Mouse (Mus musculus) midbrain, embryonic 13.5 days (tissue): ENCODE data around the gene Fam172a. TPM values are rescaled to one million over a fixed set of nuclear protein-coding genes. Genes with fewer than 3 reads are reported as not detected.

ENCODE experiments used
- ATAC-seq: fragments of 200-750 bp; cut with Nextera tagmentation; 2 replicates; pipeline ENCODE4 v1.8.0; 2017; ENCODE audit warnings: mild to moderate bottlenecking, moderate TSS enrichment, moderate library complexity
- H3K27ac ChIP-seq: fragments of 300-500 bp; sonication (generic); 2 replicates; pipeline ENCODE4 v1.5.1; 2015; ENCODE audit warnings: inconsistent platforms, mild to moderate bottlenecking, moderate library complexity
- H3K27me3 ChIP-seq: fragments of 300-500 bp; sonication (generic); 2 replicates; pipeline ENCODE4 v1.6.1; 2015; ENCODE audit warnings: mild to moderate bottlenecking, inconsistent platforms
- H3K36me3 ChIP-seq: fragments of 300-500 bp; sonication (generic); 2 replicates; pipeline ENCODE4 v1.6.1; 2015; ENCODE audit warnings: mild to moderate bottlenecking, inconsistent platforms
- H3K4me1 ChIP-seq: fragments of 300-500 bp; sonication (generic); replicated peaks from 2 replicates; pipeline ENCODE4 v1.6.1; 2015; ENCODE audit warnings: inconsistent platforms
- H3K4me2 ChIP-seq: fragments of 300-500 bp; sonication (generic); replicated peaks from 2 replicates; pipeline ENCODE4 v1.6.1; 2015; ENCODE audit warnings: moderate library complexity, mild to moderate bottlenecking, inconsistent platforms
- H3K4me3 ChIP-seq: fragments of 300-500 bp; sonication (generic); replicated peaks from 2 replicates; pipeline ENCODE4 v1.5.1; 2015; ENCODE audit warnings: mild to moderate bottlenecking, inconsistent platforms
- H3K9ac ChIP-seq: fragments of 300-500 bp; sonication (generic); replicated peaks from 2 replicates; pipeline ENCODE4 v1.6.1; 2015; ENCODE audit warnings: mild to moderate bottlenecking, inconsistent platforms
- H3K9me3 ChIP-seq: fragments of 300-500 bp; sonication (generic); 2 replicates; pipeline ENCODE4 v1.6.1; 2016; ENCODE audit warnings: mild to moderate bottlenecking, inconsistent platforms
- WGBS: fragments of 180-500 bp; shearing (Covaris S2); methylation state at CpG from one replicate; pipeline ENCODE4 v1.1.7; 2015; 5-methylcytosine and 5-hydroxymethylcytosine counted together
- polyA plus RNA-seq: library from polyadenylated mRNA; unstranded; fragments of >200 nt; fragmentation: Nextera tagmentation; extraction: Ambion mirVana; gene quantifications from 2 replicates; pipeline ENCODE4 v1.2.1, GENCODE M21; 2015

The Fam172a gene
- polyA plus RNA-seq, 1 experiment from 2014 or later: 43.0 TPM

DNA sequence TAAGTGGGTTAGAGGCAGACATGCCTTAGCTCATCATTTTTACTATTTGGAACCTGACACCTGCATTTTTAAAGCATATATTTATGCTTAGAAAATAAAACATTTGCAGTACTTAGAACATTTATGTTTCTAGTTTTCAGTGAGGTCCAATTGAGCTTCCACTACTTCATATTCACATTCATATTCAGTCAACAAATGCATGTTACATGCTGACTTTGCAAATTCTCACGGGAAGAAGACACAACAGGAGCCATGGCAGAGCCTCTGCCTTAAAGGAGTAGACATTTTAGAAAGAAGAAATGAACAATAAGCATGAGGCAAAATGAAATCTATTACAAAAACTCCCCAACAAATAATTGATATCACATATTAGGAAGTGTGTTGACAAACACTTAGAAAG, 416.9 kb downstream of the Fam172a start:
- Histone ChIP-seq H3K9me3 (no peaks in the 10 kb centered on the region), H3K4me3 (no peak overlapping the region), H3K9ac (no peak overlapping the region), H3K27ac (no peak overlapping the region), H3K27me3 (no peaks in the 10 kb centered on the region), H3K36me3 (no peaks in the 10 kb centered on the region), H3K4me2 (no peak overlapping the region), H3K4me1 (no peaks in the 10 kb centered on the region)
- no peak for ATAC-seq
- 81% methylated on average over 1 of the region's 1 CpGs for whole genome bisulfite sequencing

DNA sequence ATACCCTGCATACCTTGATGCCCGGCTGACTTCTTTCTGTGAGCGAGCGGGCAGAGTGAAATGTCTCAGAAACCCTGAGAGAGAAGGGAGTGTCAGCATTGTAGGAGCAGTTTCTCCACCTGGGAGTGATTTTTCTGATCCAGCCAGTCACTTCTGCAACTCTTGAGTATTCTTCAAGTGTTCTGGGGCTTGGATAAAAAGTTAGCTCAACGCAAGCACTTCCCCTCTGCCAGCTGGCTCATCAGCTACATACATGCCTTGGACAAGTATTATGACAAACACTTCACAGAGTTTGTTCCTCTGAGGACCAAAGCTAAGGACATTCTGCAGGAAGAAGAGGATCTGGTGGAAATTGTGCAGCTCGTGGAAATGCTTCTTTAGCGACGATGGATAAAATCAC, 420.2 kb downstream of the Fam172a start:
- Histone ChIP-seq H3K36me3 (no peaks in the 10 kb centered on the region), H3K4me1 (no peaks in the 10 kb centered on the region), H3K4me3 (no peak overlapping the region), H3K27ac (no peak overlapping the region), H3K9me3 (no peaks in the 10 kb centered on the region), H3K4me2 (no peak overlapping the region), H3K27me3 (no peaks in the 10 kb centered on the region), H3K9ac (no peak overlapping the region)
- ATAC-seq: no peak
- 96% methylated on average over 7 of the region's 7 CpGs for whole genome bisulfite sequencing

DNA sequence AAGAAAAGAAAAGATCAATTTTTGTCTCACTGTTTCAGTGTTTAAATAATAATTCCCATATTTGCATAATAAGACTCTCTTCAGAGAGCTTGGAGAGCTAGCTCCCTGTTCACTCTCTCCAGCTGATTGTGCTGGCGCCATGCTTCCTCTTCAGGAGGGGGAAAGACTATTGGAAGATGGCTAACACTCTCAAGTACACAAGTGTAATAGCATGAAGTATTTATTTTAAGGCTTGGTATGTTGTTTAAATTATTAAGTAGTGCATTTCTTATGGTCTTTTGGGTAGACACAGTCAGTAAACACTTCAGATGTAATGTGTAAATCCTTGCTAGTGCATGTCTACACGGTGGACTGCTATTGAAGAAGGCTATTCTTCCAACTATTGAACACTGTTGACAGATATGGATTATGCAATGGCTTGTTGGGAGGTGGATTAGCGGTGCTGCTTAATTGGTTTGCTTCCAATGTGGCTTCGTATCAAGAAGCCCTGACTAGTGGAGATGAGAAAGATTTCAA, 422.1 kb downstream of the Fam172a start:
- no peak overlapping the region for H3K9ac ChIP-seq
- no peak overlapping the region for H3K4me3 ChIP-seq
- H3K27ac ChIP-seq: no peak overlapping the region
- H3K4me2 ChIP-seq: no peak overlapping the region
- no peaks in the 10 kb centered on the region for H3K4me1 ChIP-seq
- no peaks in the 10 kb centered on the region for H3K36me3 ChIP-seq
- H3K27me3 ChIP-seq: no peaks in the 10 kb centered on the region
- 85% methylated on average over 4 of the region's 4 CpGs for WGBS
- ATAC-seq: no peak
- no peaks in the 10 kb centered on the region for H3K9me3 ChIP-seq

GRCm38 (mm10) chr13:78157465-78157864, 455.6 kb downstream of the Fam172a start:
- no peak overlapping the region for H3K4me3 ChIP-seq
- H3K27ac ChIP-seq: no peak overlapping the region
- H3K4me1 ChIP-seq: peaks cover 9% of the 10 kb centered on the region
- no peak overlapping the region for H3K4me2 ChIP-seq
- ATAC-seq: no peak
- WGBS: 85% methylated on average over 5 of the region's 5 CpGs
- H3K36me3 ChIP-seq: no peaks in the 10 kb centered on the region
- no peak overlapping the region for H3K9ac ChIP-seq
- no peaks in the 10 kb centered on the region for H3K27me3 ChIP-seq
- no peaks in the 10 kb centered on the region for H3K9me3 ChIP-seq

DNA sequence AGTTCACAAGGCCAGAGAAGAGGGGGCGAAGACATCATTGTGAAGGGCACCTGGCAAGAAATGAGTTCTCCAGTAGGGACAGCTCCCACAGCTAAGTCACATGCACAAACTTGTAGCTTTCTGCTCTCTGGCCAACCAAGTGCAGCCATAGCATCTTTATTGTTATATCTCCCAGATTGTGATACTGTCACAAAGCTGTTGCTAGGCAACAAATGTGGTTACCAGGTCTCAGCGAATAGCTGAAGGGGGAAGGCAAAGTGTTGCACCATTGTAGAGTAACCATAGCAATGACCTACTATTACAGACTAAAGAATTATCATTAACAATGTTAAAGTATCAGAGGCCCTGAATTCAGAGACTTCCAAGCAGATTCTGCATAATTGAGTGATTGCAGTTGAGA, 460.3 kb downstream of the Fam172a start:
- H3K27me3 ChIP-seq: peaks cover 26% of the 10 kb centered on the region
- H3K36me3 ChIP-seq: no peaks in the 10 kb centered on the region
- peak overlapping the region; percentile 56 for H3K27ac ChIP-seq
- no peak overlapping the region for H3K4me3 ChIP-seq
- 18% methylated on average over 2 of the region's 2 CpGs for WGBS
- no peak overlapping the region; the same call in 1 of the 2 replicates for H3K4me2 ChIP-seq
- no peak overlapping the region for H3K9ac ChIP-seq
- peaks cover 29% of the 10 kb centered on the region for H3K4me1 ChIP-seq
- no peaks in the 10 kb centered on the region for H3K9me3 ChIP-seq
- peak; percentile 83 for ATAC-seq

DNA sequence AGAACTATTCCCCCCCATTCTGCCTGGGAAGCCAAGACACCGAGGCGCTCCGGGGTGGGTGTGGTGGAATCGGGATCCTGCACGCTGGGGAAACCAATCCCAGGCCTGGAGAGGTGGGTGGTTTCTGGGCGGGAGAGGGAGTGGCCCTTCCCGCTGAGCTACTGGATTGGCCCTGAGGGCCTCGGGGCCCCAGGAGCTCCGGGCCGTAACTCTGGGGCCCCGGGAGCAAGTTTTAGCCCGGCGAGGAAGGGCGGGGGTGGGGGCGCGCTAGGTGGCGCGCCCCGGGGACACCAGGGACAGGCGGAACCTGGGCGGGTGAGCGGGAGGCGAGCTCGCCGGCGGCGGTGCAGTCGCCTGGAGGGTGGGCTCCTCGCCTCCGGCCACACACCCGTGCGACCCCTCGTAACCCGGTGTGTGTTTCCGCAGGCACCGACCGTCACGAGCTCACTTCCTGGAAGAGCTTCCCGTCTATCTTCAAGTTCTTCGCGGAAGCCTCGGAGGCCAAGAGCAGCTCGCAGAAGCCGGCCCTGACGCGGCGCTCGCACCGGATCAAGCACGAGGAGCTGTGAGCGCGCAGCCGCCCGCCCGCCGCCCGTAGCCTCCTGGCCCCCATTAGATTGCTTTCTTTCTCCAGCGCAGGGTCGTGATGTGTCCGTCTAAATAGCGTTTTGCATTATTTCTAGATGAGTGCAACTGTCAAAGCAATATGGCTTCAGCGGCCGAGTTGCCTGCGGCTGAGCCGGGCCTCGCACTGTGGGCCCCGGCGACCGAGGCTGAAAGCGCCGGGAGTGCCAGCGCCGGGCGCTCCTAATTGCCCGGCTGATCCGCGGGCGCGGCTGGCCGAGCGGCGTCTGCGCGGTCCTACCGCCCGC, 461.5 kb downstream of the Fam172a start:
- Histone ChIP-seq H3K9me3 (no peaks in the 10 kb centered on the region), H3K4me1 (peaks cover 29% of the 10 kb centered on the region), H3K36me3 (no peaks in the 10 kb centered on the region), H3K27ac (peak overlapping the region; percentile 98), H3K4me2 (peak overlapping the region; percentile 82), H3K4me3 (peak overlapping the region; percentile 66), H3K27me3 (peaks cover 37% of the 10 kb centered on the region), H3K9ac (peak overlapping the region; percentile 87)
- under 1% methylated on average over 85 of the region's 86 CpGs for WGBS
- peak; percentile 88 for ATAC-seq

- peak overlapping the region; percentile 82 for H3K4me2 ChIP-seq
- H3K27ac ChIP-seq: peak overlapping the region; percentile 98
- ATAC-seq: no peak
- peaks cover 29% of the 10 kb centered on the region for H3K4me1 ChIP-seq
- H3K4me3 ChIP-seq: no peak overlapping the region
- H3K9ac ChIP-seq: peak overlapping the region; percentile 87
- peaks cover 52% of the 10 kb centered on the region for H3K27me3 ChIP-seq
- no peaks in the 10 kb centered on the region for H3K9me3 ChIP-seq
- no peaks in the 10 kb centered on the region for H3K36me3 ChIP-seq
Observed at GRCm38 (mm10) chr13:78164941-78165340, 463.1 kb downstream of the Fam172a start.

DNA sequence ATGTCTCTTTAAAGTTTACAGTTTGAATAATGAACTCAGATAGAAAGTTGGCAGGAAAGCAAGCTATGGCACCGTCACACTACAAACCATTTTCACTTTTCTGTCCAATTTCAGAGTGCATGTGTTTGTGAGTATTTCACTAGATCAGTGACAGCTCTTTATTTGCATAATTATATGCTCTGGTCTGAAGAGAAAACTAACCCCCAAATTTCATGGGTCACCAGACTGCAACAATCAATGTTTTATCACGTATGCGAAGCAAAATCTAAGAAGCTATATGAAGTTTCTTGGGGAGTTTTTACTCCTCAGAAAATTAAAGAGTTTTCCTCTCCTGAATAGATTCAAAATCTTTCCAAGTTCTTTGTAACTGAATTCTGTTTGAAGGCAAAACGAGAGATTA, 466.3 kb downstream of the Fam172a start:
- Histone ChIP-seq H3K9me3 (no peaks in the 10 kb centered on the region), H3K9ac (no peak overlapping the region), H3K36me3 (no peaks in the 10 kb centered on the region), H3K4me2 (no peak overlapping the region), H3K4me1 (peaks cover 27% of the 10 kb centered on the region), H3K27ac (peak overlapping the region; percentile 61), H3K27me3 (peaks cover 76% of the 10 kb centered on the region), H3K4me3 (no peak overlapping the region)
- 9% methylated on average over 4 of the region's 4 CpGs for WGBS
- ATAC-seq: no peak

- Histone ChIP-seq H3K27ac (peak overlapping the region; percentile 82), H3K4me1 (peaks cover 13% of the 10 kb centered on the region), H3K4me3 (peak overlapping the region; percentile 21), H3K9me3 (no peaks in the 10 kb centered on the region), H3K4me2 (peak overlapping the region; percentile 53), H3K9ac (peak overlapping the region; percentile 24; the same call in 1 of the 2 replicates), H3K27me3 (peaks cover 81% of the 10 kb centered on the region), H3K36me3 (no peaks in the 10 kb centered on the region)
- WGBS: 2% methylated on average over 15 of the region's 15 CpGs
- ATAC-seq: peak; percentile 55
Observed at GRCm38 (mm10) chr13:78171320-78171719, 469.5 kb downstream of the Fam172a start.

DNA sequence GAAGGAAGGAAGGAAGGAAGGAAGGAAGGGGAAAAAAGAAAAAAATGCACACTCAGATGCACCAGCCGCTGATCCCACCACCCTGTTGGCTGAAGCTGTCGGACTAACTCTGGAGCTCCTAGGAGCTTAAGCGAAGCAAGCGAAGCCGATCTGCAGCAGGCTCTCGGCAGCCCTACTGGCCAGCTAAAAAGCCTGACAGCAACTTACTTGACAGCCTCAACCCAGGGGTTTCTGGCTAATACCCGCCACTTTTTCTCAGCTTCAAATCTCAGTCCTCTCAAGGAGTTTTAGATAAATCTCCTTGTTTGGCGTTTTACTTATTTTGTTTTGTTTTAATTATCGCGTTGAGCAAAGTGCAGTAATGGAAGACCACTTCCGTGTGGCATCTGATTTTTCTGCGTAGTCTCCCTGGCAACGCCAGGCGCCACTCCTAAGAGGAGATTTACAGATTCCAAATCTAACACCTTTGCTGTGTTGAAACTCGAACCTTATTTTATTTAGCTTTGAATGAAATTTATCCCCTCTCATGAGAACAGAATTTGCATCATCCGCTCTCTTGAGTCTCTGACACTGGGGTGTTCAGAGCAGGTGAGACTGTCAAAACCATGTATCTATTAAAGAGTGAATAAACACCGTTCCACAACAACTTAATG, 470.3 kb downstream of the Fam172a start:
- H3K9me3 ChIP-seq: no peaks in the 10 kb centered on the region
- H3K9ac ChIP-seq: peak overlapping the region; percentile 59
- H3K36me3 ChIP-seq: no peaks in the 10 kb centered on the region
- peaks cover 83% of the 10 kb centered on the region for H3K27me3 ChIP-seq
- H3K4me1 ChIP-seq: peaks cover 11% of the 10 kb centered on the region
- H3K27ac ChIP-seq: peak overlapping the region; percentile 80
- ATAC-seq: no peak
- peak overlapping the region; percentile 53 for H3K4me2 ChIP-seq
- H3K4me3 ChIP-seq: peak overlapping the region; percentile 20
- WGBS: 2% methylated on average over 17 of the region's 17 CpGs

GRCm38 (mm10) chr13:78172861-78173260, 471.0 kb downstream of the Fam172a start:
- peaks cover 78% of the 10 kb centered on the region for H3K27me3 ChIP-seq
- ATAC-seq: no peak

DNA sequence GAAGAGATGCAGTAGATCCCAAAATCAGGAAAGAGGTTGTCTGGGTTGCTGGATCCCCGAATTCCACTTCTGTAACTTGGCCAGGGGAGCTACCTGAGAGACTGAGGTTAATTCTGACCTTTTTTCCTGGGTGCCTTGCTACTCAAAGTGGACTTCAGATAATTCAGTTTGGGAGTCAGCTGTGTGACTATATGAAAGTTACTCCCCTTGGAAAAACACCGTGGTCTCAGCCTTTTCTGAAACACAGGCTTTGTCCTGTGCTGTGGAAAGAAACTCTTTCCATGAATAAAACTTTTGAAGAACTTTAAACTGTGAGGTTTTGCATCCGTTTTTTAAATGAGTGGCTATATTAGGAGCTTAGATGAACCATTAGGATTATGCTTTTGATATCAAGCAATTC, 472.4 kb downstream of the Fam172a start:
- Histone ChIP-seq H3K27me3 (peaks cover 75% of the 10 kb centered on the region), H3K9me3 (no peaks in the 10 kb centered on the region), H3K4me3 (0 out of 2 replicates have a peak overlapping the region, but pooled peaks have one; percentile 1), H3K4me2 (peak overlapping the region; percentile 39), H3K36me3 (no peaks in the 10 kb centered on the region), H3K27ac (peak overlapping the region; percentile 44; the same call in 1 of the 2 replicates), H3K4me1 (peaks cover 12% of the 10 kb centered on the region), H3K9ac (no peak overlapping the region)
- no peak for ATAC-seq
- WGBS: 9% methylated on average over 3 of the region's 3 CpGs

More at GRCm38 (mm10) chr13:78172861-78173260, 471.0 kb downstream of the Fam172a start:
- Histone ChIP-seq H3K4me2 (peak overlapping the region; percentile 53), H3K27ac (0 out of 2 replicates have a peak overlapping the region, but pooled peaks have one; percentile 80), H3K4me1 (peaks cover 11% of the 10 kb centered on the region), H3K36me3 (no peaks in the 10 kb centered on the region), H3K9ac (no peak overlapping the region; the same call in 1 of the 2 replicates), H3K9me3 (no peaks in the 10 kb centered on the region), H3K4me3 (no peak overlapping the region)
- WGBS: 8% methylated on average over 3 of the region's 3 CpGs
